Mouse (Mus musculus) limb, embryonic 14.5 days (tissue): ENCODE measurements at regions not wholly inside any gene's neighbourhood (a gene's known extent, or its start where the extent isn't known, plus 50 kb on each side); places are given as distances from the start of the nearest gene placed in this dataset.

ENCODE experiments used
- ATAC-seq: fragments of 200-750 bp; cut with Nextera tagmentation; 2 replicates; pipeline ENCODE4 v1.8.0; 2017; ENCODE audit warnings: low read depth, moderate number of reproducible peaks, moderate TSS enrichment; ENCODE audit not compliant: low FRiP score
- DNase-seq: peaks from one replicate; pipeline ENCODE4 v3.0.0-alpha.2; 2015; ENCODE audit warnings: low spot score
- H3K27ac ChIP-seq: fragments of 300-500 bp; sonication (generic); replicated peaks from 2 replicates; pipeline ENCODE4 v1.5.1; 2014; ENCODE audit warnings: low read depth, mild to moderate bottlenecking, low read length, moderate library complexity, mixed read lengths
- H3K27me3 ChIP-seq: fragments of 300-500 bp; sonication (generic); 2 replicates; pipeline ENCODE4 v1.6.1; 2014; ENCODE audit warnings: low read length, mixed read lengths; ENCODE audit not compliant: control insufficient read depth, insufficient read depth
- H3K36me3 ChIP-seq: fragments of 300-500 bp; sonication (generic); 2 replicates; pipeline ENCODE4 v1.6.1; 2014; ENCODE audit warnings: mild to moderate bottlenecking, low read length, moderate library complexity, mixed read lengths; ENCODE audit not compliant: control insufficient read depth, insufficient read depth
- H3K4me1 ChIP-seq: fragments of 300-500 bp; sonication (generic); 2 replicates; pipeline ENCODE4 v1.6.1; 2014; ENCODE audit warnings: antibody characterized with exemption, low read length, mixed read lengths; ENCODE audit not compliant: control insufficient read depth, insufficient read depth
- H3K4me2 ChIP-seq: fragments of 300-500 bp; sonication (generic); replicated peaks from 2 replicates; pipeline ENCODE4 v1.6.1; 2014; ENCODE audit warnings: low read depth, mild to moderate bottlenecking, low read length, moderate library complexity; ENCODE audit not compliant: severe bottlenecking
- H3K4me3 ChIP-seq: fragments of 300-500 bp; sonication (generic); replicated peaks from 2 replicates; pipeline ENCODE4 v1.5.1; 2014; ENCODE audit warnings: low read length
- H3K9ac ChIP-seq: fragments of 300-500 bp; sonication (generic); 2 replicates; pipeline ENCODE4 v1.6.1; 2014; ENCODE audit warnings: mild to moderate bottlenecking, low read depth, low read length, moderate library complexity; ENCODE audit not compliant: severe bottlenecking
- H3K9me3 ChIP-seq: fragments of 300-500 bp; sonication (generic); 2 replicates; pipeline ENCODE4 v1.6.1; 2016; ENCODE audit warnings: low read length; ENCODE audit not compliant: control insufficient read depth
- POLR2A ChIP-seq: fragments of 200-500 bp; IDR thresholded peaks from 2 replicates; pipeline ENCODE4 v1.8.0; 2012; ENCODE audit warnings: inconsistent platforms, mild to moderate bottlenecking, moderate library complexity, borderline replicate concordance; ENCODE audit not compliant: insufficient read depth, insufficient read length; ENCODE audit errors: extremely low read depth
- WGBS: fragments of 180-500 bp; shearing (Covaris S2); extraction: QIAGEN DNeasy Blood & Tissue Kit; methylation state at CpG from one replicate; pipeline ENCODE4 v1.1.7; 2014; 5-methylcytosine and 5-hydroxymethylcytosine counted together

GRCm38 (mm10) chr11:82668026-82668425, 96.1 kb downstream of the Cct6b start:
- Histone ChIP-seq H3K9ac (no peak overlapping the region), H3K4me2 (no peak overlapping the region), H3K4me1 (no peaks in the 10 kb centered on the region), H3K27me3 (no peaks in the 10 kb centered on the region), H3K4me3 (no peak overlapping the region), H3K36me3 (no peaks in the 10 kb centered on the region), H3K27ac (no peak overlapping the region), H3K9me3 (no peaks in the 10 kb centered on the region)
- DNase-seq (no peak), ATAC-seq (no peak)
- no peak for TF ChIP-seq POLR2A
- 75% methylated on average over 1 of the region's 1 CpGs for WGBS

- H3K9ac ChIP-seq = no peak overlapping the region
- no peak overlapping the region for H3K4me2 ChIP-seq
- no peak for TF ChIP-seq POLR2A
- ATAC-seq (no peak), DNase-seq (no peak)
- H3K36me3 ChIP-seq = no peaks in the 10 kb centered on the region
- H3K27ac ChIP-seq = no peak overlapping the region
- no peaks in the 10 kb centered on the region for H3K9me3 ChIP-seq
- no peaks in the 10 kb centered on the region for H3K4me1 ChIP-seq
- 88% methylated on average over 1 of the region's 1 CpGs for WGBS
- no peak overlapping the region for H3K4me3 ChIP-seq
- H3K27me3 ChIP-seq = no peaks in the 10 kb centered on the region
These were observed 100.0 kb downstream of the Cct6b start for GRCm38 (mm10) chr11:82664076-82664475.

- H3K27me3 ChIP-seq = no peaks in the 10 kb centered on the region
- no peaks in the 10 kb centered on the region for H3K9me3 ChIP-seq
- no peak overlapping the region for H3K4me2 ChIP-seq
- no peak overlapping the region for H3K9ac ChIP-seq
- no peak overlapping the region for H3K4me3 ChIP-seq
- no peaks in the 10 kb centered on the region for H3K36me3 ChIP-seq
- DNase-seq (no peak), ATAC-seq (no peak)
- no peaks in the 10 kb centered on the region for H3K4me1 ChIP-seq
- H3K27ac ChIP-seq = no peak overlapping the region
- TF ChIP-seq POLR2A = no peak
- WGBS = 18% methylated on average over 3 of the region's 3 CpGs
These were observed 102.0 kb downstream of the Cct6b start for GRCm38 (mm10) chr11:82662086-82662485.

- no peak for ATAC-seq
These were observed 112.4 kb downstream of the Cct6b start for GRCm38 (mm10) chr11:82651751-82652150.

GRCm38 (mm10) chr11:82638513-82638912, 125.6 kb downstream of the Cct6b start:
- H3K4me2 ChIP-seq = no peak overlapping the region
- no peak for ATAC-seq

More at GRCm38 (mm10) chr11:82651751-82652150, 112.4 kb downstream of the Cct6b start:
- TF ChIP-seq POLR2A = no peak
- H3K4me1 ChIP-seq = no peaks in the 10 kb centered on the region
- H3K4me2 ChIP-seq = no peak overlapping the region
- no peaks in the 10 kb centered on the region for H3K36me3 ChIP-seq
- 11% methylated on average over 5 of the region's 5 CpGs for WGBS
- H3K9ac ChIP-seq = no peak overlapping the region
- no peaks in the 10 kb centered on the region for H3K9me3 ChIP-seq
- H3K27ac ChIP-seq = no peak overlapping the region
- no peak for DNase-seq
- no peak overlapping the region for H3K4me3 ChIP-seq
- H3K27me3 ChIP-seq = no peaks in the 10 kb centered on the region

GRCm38 (mm10) chr11:82632191-82632590, 131.9 kb downstream of the Cct6b start:
- H3K36me3 ChIP-seq = no peaks in the 10 kb centered on the region
- WGBS = 100% methylated on average over 1 of the region's 1 CpGs
- no peak for TF ChIP-seq POLR2A
- no peak overlapping the region for H3K27ac ChIP-seq
- no peaks in the 10 kb centered on the region for H3K27me3 ChIP-seq
- no peak overlapping the region for H3K4me3 ChIP-seq
- no peaks in the 10 kb centered on the region for H3K9me3 ChIP-seq
- ATAC-seq (no peak), DNase-seq (no peak)
- H3K9ac ChIP-seq = no peak overlapping the region
- no peak overlapping the region for H3K4me2 ChIP-seq
- H3K4me1 ChIP-seq = no peaks in the 10 kb centered on the region

More at GRCm38 (mm10) chr11:82638513-82638912, 125.6 kb downstream of the Cct6b start:
- 16% methylated on average over 4 of the region's 4 CpGs for WGBS
- no peak overlapping the region for H3K4me3 ChIP-seq
- H3K9ac ChIP-seq = no peak overlapping the region
- H3K36me3 ChIP-seq = no peaks in the 10 kb centered on the region
- no peaks in the 10 kb centered on the region for H3K27me3 ChIP-seq
- no peaks in the 10 kb centered on the region for H3K9me3 ChIP-seq
- TF ChIP-seq POLR2A = no peak
- no peaks in the 10 kb centered on the region for H3K4me1 ChIP-seq
- H3K27ac ChIP-seq = no peak overlapping the region
- DNase-seq = no peak
